Mouse (Mus musculus): Measurements from ENCODE around the gene 2900026A02Rik.

2900026A02Rik gene

DNA sequence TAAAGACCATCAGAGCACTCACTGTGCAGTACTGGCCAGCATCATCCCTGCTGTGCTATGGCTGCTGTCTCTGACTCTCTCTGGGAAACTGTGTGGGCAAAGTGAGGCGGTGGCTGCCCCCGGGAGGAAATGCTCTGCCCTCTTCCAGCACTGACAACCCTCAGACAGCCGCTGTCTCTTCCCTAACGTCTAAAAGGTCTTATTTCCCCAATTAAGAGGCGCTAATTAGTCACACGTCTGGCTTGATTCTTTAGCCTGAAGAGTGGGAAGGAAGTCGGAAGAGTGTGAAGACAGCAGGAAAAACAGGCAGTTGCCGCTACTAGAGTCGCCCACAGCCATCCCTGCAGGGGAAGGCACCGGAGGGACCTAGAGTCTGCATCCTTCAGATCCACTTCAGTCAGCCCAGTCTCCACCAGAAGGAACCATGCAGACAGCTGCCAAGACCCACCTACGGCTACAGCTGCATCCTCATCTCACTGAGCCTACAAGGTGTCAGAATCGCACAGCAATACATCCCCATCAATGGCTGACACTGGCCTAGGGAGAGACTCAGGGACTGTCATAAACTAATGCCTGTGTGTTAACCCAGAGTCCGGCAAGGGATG is 101.1 kb downstream of the 2900026A02Rik start:
- no peak for DNase-seq

DNA sequence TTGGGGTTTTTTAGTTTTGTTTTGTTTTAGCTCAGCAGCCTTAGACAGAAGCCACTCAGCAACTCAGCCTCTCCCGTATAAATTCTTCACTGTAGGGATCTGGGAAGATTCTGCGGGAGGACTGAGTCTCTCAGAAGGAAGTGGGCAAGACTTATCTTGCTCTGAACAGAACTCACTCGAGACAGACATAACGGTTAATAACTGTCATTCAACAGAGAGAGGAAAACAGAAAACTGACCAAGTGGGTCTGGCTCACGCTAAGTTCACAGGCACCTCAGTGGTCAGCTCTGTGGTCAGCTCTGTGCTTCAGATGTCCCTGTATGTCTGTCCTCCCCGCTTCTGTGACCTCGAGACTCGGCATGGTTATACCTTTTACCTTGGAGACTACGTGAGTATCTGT is 101.7 kb downstream of the 2900026A02Rik start:
- no peak for DNase-seq

- DNase-seq: peak; percentile 25 to 35
Measured at GRCm38 (mm10) chr5:113118695-113119094, 102.3 kb downstream of the 2900026A02Rik start.

DNA sequence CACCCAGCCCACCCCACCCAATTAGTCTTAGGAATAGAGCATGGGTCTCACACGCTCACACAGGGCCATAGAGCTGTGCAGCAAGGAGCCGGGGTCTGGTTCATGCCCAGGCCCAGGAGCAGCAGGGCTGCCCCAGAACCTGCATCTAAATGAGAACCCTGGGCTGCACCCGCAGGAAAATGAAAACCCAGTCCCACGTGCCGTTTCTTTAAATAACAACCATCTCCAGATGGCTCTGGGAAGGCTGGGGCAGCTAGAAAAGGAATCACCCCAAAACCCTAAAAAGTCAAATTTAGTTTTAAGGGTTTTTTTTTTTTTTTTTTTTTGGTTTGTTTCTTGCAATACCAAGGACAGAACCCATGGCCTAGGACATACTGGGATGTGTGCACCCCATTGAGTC is 103.7 kb downstream of the 2900026A02Rik start:
- no peak for DNase-seq

- DNase-seq: no peak
Measured at GRCm38 (mm10) chr5:113115896-113116295, 105.1 kb downstream of the 2900026A02Rik start.

DNA sequence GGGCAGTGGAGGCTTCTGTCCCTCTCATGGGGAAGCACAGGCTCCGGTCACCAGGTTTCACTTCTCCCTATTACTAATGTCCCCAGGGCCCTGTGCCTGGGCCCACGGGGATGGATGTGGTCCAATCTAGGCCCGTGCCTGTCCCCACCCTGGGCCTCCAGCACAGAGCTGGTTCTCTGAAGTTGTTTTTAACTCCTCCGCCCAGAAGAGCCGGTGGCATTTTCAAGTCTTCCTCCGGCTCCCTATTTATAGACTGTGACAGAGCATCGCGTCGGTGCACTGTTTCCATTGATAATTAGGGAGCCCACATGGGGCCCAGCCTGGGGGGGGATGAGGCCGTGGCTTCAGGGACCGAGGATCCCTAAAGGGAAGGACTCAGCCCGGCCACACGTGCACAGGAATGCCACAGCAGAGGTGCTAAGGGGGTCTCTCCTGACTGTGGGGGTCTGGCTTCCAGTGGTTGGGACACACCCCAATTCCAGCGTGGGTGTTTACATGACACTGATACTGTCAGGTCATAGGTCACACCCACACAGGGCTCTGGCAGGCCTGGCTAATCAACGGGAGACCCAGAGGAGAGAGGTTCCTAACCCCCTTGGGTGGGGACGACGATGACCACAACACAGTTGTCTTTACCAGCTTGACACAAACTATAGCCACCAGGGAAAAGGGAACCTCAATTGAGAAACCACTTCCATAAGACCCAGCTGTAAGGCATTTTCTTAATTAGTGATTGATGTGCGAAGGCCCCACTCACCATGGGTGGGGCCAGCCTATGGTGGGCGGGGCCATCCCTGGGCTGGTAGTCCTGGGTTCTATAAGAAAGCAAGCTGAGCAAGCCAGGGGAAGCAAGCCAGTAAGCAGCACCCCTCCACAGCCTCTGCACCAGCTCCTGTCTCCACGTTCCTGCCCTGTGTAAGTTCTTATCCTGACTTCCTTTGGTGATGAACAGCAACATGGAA is 106.5 kb downstream of the 2900026A02Rik start:
- DNase-seq: peak; percentile 40 to 46

DNA sequence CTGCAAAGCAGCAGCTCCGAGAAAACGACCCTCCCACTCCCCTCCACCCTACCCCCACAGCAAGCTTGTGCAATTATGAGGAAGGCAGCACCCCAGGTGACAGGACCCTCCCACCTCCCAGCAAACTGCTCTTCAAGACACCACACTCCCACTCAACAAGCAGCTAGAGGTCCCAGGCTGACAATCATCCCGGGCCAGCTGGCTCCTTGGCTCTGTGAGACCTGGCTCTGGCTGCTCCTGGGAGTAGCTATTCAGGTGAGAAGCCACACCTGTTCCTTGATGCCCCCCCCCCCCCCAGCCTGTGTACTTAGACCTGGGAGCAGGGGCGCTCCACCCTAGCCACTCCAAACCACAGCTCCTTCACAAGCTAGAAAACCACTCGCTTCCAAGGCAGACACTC is 107.9 kb downstream of the 2900026A02Rik start:
- no peak for DNase-seq

- DNase-seq: no peak
Measured at GRCm38 (mm10) chr5:113111336-113111735, 109.7 kb downstream of the 2900026A02Rik start.

GRCm38 (mm10) chr5:113110929-113111328 is 110.1 kb downstream of the 2900026A02Rik start:
- no peak for DNase-seq

DNA sequence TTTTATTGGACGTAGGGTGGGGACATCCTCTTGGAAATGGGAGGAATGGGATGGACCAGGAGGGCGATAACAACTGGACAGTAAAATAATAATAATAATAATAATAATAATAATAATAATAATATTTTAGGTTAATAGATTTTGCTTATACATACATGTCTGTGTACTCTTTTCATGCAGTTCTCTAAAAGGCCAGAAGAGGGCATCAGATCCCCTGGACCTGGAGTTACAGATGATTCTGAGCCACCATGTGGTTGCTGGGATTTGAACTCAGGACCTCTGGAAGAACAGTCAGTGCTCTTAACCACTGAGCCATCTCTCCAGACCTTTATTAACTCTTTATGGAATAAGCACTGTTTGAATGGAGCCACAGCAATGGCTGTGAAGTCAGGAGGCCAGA is 111.4 kb downstream of the 2900026A02Rik start:
- DNase-seq: peak; percentile 38 to 51

- DNase-seq: no peak
Measured at GRCm38 (mm10) chr5:113108165-113108764, 112.8 kb downstream of the 2900026A02Rik start.

DNA sequence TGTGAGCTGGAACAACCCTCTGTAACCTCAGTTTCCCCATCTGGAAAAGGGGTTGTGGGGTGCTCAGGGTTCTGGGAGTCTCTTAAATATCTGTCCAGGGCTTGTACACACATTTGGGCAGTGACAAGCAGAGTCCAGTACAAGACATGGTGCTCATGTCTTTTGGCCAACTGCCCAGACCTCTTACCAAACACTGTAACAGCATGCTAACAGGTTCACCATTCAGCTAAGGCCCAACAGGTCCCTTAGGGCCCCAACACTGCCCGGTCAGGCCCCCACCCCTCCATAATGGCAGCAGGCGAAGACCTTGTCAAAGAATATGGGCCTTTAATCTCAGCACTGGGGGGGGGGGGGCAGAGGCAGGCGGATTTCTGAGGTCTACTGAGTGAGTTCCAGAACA is 113.3 kb downstream of the 2900026A02Rik start:
- no peak for DNase-seq

DNA sequence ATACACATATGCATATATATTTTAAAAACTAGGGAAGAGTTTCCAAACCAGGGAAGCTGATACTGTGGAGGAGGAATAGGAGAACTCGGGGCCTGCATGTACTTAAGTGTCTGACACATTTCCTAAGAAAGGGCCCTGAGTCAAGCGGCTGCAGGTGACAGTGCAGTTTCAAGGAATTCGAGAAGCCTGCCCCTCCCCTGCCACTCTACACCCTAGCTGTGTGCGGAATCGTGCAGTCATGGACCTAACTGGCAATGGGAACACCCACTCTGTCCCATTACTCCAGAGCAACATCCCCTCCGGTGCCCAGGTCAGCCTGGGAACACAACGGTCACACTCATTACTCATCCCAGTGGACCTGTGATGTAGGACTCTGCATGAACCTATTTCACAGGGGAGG is 114.4 kb downstream of the 2900026A02Rik start:
- no peak for DNase-seq

DNA sequence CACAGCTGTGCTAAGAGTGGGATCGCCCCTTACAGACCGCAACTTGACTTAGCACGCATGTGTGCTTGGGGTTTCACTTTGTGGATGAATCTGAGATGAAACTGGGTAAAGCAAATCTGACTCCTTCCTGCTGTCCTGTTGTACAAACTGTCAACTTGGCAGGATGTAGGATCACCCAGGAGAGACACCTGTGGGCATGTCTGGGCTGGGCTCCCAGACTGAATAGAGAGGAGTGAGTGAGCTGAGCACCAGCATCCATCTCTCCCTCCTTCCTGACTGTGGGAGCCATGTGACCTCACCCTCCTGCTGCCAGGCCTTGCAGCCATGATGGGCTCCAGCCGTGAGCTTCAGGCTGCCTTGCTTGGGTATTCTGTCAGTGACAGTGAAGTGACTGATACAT is 115.6 kb downstream of the 2900026A02Rik start:
- no peak for DNase-seq

GRCm38 (mm10) chr5:113105035-113105434 is 116.0 kb downstream of the 2900026A02Rik start:
- DNase-seq: no peak

DNA sequence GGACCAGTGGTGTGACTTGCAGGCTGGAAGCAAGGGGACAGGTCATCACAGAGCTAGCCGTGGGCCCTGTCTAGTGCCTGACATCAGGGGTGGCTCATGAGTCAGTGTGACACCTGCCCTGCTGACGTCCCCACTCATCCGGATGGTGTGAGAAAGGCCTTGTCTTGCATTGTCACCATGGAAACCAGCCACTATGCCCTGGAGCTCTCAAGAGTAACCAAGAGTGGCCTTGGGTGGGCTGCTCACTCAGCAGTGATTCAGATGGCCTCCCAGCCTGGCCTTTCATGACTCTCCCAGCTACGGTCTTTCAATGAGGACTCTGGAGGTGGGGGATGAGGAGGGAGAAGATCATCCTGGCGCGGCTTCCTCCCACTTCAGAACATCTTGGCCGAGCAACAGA is 118.6 kb downstream of the 2900026A02Rik start:
- no peak for DNase-seq

DNA sequence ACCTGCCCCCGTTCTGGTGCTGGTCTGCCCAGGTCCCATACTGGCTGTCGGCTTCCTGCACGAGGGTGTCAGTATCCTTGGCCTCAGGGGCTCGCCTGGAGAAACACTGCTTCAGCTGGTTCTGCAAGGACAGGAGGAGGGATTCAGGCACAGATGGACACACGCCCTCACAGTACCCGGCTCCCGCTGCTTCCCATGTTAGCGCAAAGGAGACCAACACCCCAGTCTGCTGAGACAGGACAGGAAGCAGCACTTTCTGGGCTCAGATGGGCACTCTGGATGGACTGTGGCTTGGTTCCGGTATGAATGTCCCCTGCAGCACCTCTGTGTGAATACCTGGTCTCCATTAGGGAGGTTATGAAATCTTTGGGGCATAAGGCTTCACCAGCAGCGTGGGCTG is 119.6 kb downstream of the 2900026A02Rik start:
- no peak for DNase-seq

GRCm38 (mm10) chr5:113100422-113100821 is 120.6 kb downstream of the 2900026A02Rik start:
- no peak for DNase-seq

DNA sequence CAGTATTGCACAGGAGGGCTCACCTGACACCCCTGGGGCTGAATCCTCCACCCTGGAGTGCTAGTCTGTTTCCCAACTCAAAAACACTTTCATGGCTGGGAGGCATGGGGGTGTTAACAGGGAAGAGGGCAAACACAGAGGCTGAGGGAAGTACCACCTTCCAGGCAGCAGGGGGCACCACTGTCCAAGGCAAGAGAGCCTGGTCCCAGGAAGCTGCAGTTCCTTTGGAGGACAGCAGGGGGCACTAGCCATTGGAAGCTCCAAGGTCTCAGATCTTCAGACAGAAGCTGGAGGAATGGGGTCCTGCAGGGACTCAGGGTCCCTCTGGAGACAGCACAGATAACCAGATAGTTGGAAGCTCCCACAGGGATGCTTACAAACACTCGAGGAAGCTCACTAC is 121.5 kb downstream of the 2900026A02Rik start:
- peak; percentile 88 to 90 for DNase-seq

DNA sequence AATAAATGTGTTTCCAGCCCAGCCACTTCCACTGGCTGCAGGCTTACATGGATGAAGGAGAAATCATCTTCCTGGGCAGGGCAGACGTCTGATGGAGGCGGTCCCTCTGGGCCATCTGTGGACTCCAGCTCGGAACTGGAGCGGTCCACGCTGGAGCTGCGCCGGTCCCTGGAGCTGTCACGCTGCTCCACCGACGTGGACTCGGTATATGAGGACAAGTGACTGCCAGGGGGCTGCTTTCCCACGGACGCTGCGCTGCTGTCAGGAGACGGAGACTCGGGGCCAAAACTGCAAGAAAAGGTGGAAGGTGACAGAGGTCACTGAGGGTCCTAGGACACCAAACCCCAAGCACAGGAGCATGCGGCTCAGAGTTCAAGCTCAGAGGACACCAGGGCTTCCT is 123.5 kb downstream of the 2900026A02Rik start:
- no peak for DNase-seq

DNA sequence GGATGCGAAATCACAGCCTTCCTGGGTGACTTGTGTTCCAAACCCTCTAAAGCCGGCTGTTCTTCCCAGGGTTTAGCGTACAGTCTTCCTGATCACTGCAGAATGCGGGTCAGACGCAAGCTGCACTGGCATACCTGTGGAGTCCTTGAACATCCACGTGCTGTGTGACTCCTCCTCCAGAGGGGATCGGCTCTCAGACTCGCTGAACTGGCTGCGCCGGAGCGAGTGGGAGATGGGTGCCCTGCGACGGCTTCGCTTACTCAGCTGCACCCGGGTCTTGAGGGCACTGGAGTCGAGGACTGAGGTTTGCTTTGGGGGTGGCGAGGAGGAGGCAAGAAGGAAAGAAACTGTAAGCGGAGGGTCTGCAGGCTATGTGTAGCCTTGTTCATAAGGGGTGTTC is 125.6 kb downstream of the 2900026A02Rik start:
- DNase-seq: no peak

GRCm38 (mm10) chr5:113092406-113092805 is 128.6 kb downstream of the 2900026A02Rik start:
- DNase-seq: no peak

DNA sequence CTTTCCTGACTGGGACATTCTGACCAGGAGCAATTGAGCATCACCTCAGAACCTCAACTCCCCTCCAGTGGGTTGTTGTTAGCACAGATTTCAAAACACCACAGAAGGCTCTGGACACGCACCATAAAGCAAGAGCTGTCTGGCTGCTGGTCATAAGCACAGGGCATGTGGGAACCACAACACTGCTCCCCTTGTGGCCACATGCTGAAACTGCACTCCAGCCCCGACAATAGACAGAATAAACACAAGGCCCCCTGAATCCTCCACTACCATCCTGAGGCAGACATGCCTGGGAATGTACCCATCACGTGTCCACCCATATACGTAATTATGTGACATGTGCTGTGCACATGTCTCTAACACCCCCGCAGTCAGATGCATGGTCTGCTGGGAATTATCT is 129.9 kb downstream of the 2900026A02Rik start:
- peak; percentile 27 to 43 for DNase-seq

DNA sequence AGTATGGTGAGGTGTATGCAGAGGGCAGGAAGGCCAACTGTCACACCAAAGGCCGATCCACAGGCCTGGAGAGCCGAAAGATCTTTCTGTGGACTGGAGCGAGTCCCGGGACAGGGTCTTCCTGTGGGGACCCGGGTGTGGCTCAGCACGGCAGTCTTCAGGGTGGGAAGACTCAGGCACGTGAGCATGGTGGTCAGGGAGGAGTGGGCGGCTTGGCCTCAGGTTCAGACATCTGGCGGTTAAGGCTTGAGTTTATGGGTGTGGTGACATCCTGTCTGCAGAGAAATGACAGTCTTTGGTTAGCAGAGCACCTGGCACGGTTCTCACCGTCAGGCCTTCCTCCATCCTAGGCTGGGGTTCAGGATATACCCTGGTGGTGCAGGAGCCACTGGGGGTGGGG is 130.3 kb downstream of the 2900026A02Rik start:
- no peak for DNase-seq
